Mouse (Mus musculus): ENCODE results near the gene Cnn3. TPM values are rescaled to one million over a fixed set of nuclear protein-coding genes. Genes with fewer than 3 reads are reported as not detected.

Cnn3 gene
- polyA plus RNA-seq, 1 experiment from 2014 or later = 488 TPM

DNA sequence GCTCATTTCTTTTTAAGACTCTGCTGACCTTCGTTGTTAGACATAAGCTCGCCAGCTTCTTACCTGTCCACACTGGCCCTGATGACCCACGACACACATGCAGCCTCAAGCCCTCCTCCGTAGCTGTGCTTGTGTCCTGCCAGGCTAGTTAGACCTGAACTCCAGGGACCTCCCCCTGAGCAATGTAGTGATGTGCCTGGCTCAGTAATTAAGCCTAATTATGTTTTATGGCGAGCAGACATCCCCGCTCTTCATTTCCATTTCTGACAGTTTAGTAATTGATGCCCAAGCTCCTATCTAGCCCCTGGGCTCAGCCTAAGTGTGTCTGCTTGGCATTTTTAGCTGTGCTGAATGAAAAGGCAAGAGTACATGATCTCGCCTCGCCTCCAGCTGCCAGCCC is 22.3 kb downstream of the Cnn3 start:
- H3K36me3 ChIP-seq (ENCODE audit: control insufficient read depth, insufficient read depth, low read length) = peaks cover 24% of the 10 kb centered on the region
- no peak for ATAC-seq (replicated peaks; ENCODE audit: insufficient number of reproducible peaks, low FRiP score, low TSS enrichment)

DNA sequence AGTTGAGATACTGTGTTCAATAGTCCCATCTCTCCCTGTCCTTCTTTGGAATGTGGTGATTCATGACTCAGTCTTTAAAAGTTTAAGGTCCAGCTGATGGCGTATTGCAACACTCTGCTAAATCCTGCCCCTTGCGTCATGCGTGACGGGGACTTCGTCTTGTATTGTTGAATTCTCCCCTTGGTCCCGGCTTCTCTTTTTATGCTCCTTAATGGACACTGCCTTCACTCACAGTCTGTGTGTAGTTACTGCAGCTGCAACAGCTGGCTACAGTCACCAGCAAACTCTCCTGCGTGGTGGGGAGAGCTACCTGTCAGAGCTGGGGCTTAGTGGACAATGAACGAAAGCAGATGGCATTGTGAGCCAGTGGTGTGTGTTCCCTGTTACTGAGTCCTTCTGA is 23.2 kb downstream of the Cnn3 start:
- Histone ChIP-seq H3K27me3 (ENCODE audit: control insufficient read depth, insufficient read depth, low read length) (no peaks in the 10 kb centered on the region), H3K27ac (ENCODE audit: low read depth, low read length) (no peak overlapping the region), H3K9me3 (replicated peaks; ENCODE audit: control insufficient read depth, low read length) (no peaks in the 10 kb centered on the region), H3K4me1 (ENCODE audit: control insufficient read depth, insufficient read depth, low read length) (peaks cover 21% of the 10 kb centered on the region), H3K9ac (ENCODE audit: low read depth, low read length) (no peak overlapping the region), H3K36me3 (ENCODE audit: control insufficient read depth, insufficient read depth, low read length) (peaks cover 23% of the 10 kb centered on the region), H3K4me2 (no peak overlapping the region), H3K4me3 (ENCODE audit: low read depth, low read length) (no peak overlapping the region)
- WGBS (ENCODE audit: insufficient replicate concordance) = 80% methylated on average over 8 of the region's 8 CpGs
- ATAC-seq (replicated peaks; ENCODE audit: insufficient number of reproducible peaks, low FRiP score, low TSS enrichment) = no peak

More for the DNA sequence above, 22.3 kb downstream of the Cnn3 start:
- H3K4me2 ChIP-seq = no peak overlapping the region
- no peak overlapping the region for H3K4me3 ChIP-seq (ENCODE audit: low read depth, low read length)
- no peak overlapping the region for H3K27ac ChIP-seq (ENCODE audit: low read depth, low read length)
- H3K4me1 ChIP-seq (ENCODE audit: control insufficient read depth, insufficient read depth, low read length) = peaks cover 27% of the 10 kb centered on the region
- H3K9me3 ChIP-seq (replicated peaks; ENCODE audit: control insufficient read depth, low read length) = no peaks in the 10 kb centered on the region
- H3K27me3 ChIP-seq (ENCODE audit: control insufficient read depth, insufficient read depth, low read length) = no peaks in the 10 kb centered on the region
- WGBS (ENCODE audit: insufficient replicate concordance) = 75% methylated on average over 8 of the region's 8 CpGs
- no peak overlapping the region for H3K9ac ChIP-seq (ENCODE audit: low read depth, low read length)

DNA sequence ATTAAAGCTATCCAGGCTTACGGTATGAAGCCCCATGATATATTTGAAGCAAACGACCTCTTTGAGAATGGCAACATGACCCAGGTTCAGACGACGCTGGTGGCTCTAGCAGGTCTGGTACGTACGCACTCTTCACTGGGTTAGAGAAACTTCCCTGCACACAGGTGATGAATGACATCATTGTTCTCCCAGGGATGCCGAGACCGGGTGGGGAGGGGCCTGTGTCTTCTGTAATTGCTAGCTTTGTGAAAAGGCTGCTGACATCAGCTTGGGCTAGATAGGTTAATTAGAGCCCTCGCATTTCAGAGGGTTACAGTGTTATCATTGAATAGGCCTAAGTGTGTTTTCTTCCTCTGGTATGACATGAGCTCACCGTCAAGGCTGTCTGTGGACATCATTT is 25.1 kb downstream of the Cnn3 start:
- no peak overlapping the region for H3K4me2 ChIP-seq
- WGBS (ENCODE audit: insufficient replicate concordance) = 74% methylated on average over 10 of the region's 10 CpGs
- H3K36me3 ChIP-seq (ENCODE audit: control insufficient read depth, insufficient read depth, low read length) = peaks cover 38% of the 10 kb centered on the region
- no peak overlapping the region for H3K4me3 ChIP-seq (ENCODE audit: low read depth, low read length)
- H3K27ac ChIP-seq (ENCODE audit: low read depth, low read length) = no peak overlapping the region
- H3K9ac ChIP-seq (ENCODE audit: low read depth, low read length) = no peak overlapping the region
- peaks cover 16% of the 10 kb centered on the region for H3K4me1 ChIP-seq (ENCODE audit: control insufficient read depth, insufficient read depth, low read length)
- no peak for ATAC-seq (replicated peaks; ENCODE audit: insufficient number of reproducible peaks, low FRiP score, low TSS enrichment)
- H3K27me3 ChIP-seq (ENCODE audit: control insufficient read depth, insufficient read depth, low read length) = no peaks in the 10 kb centered on the region
- no peaks in the 10 kb centered on the region for H3K9me3 ChIP-seq (replicated peaks; ENCODE audit: control insufficient read depth, low read length)

DNA sequence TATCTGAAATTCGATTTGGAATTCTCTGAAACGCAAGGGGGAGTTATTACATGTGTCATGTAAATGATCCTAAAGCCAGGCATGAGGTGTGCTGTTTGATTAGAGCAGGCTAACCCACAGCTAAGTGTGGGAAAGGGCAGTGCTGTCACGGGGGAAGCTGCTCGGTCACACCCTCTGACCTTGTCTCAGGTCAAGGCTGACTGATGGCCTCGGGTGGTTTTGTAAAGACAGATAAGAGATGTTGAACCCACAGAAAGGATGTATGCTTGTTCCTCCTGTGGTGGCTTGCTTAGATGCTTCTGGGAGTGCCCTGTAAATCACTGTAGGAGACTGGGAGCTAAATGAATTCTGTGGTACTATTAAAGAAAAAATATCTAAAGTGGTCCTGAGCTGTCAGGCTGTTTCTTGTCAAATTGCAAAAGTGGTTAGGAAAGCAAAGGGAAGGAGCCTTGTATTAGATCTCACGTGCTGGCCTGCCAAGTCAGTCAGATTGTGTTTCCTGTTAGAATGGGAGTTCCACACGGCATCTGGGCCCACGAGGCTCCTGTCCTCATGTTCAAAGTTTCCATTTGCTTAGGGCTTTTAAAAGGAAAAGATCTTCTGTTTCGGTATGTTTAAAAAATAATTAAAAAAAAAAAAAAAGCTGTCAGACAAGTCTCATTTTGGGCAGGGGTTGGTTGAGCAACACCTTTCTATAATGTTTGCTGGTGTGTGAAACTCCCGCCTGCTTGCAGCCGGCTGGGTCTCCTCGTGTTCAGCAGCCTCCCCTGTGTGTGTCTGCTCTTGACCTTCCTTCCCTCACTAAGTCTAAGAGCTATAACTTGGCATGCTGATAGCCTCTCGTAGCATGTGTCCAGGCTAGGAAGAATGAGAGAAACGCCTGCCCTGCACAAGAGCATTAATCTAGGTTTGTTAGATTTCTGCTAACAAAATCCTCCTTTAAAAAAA is 32.5 kb downstream of the Cnn3 start:
- Histone ChIP-seq H3K4me3 (ENCODE audit: low read depth, low read length) (no peak overlapping the region), H3K27me3 (ENCODE audit: control insufficient read depth, insufficient read depth, low read length) (no peaks in the 10 kb centered on the region), H3K9ac (ENCODE audit: low read depth, low read length) (no peak overlapping the region), H3K9me3 (replicated peaks; ENCODE audit: control insufficient read depth, low read length) (no peaks in the 10 kb centered on the region), H3K4me1 (ENCODE audit: control insufficient read depth, insufficient read depth, low read length) (no peaks in the 10 kb centered on the region), H3K36me3 (ENCODE audit: control insufficient read depth, insufficient read depth, low read length) (peaks cover 43% of the 10 kb centered on the region), H3K4me2 (no peak overlapping the region), H3K27ac (ENCODE audit: low read depth, low read length) (no peak overlapping the region)
- 58% methylated on average over 14 of the region's 14 CpGs for WGBS (ENCODE audit: insufficient replicate concordance)
- no peak for ATAC-seq (replicated peaks; ENCODE audit: insufficient number of reproducible peaks, low FRiP score, low TSS enrichment)

DNA sequence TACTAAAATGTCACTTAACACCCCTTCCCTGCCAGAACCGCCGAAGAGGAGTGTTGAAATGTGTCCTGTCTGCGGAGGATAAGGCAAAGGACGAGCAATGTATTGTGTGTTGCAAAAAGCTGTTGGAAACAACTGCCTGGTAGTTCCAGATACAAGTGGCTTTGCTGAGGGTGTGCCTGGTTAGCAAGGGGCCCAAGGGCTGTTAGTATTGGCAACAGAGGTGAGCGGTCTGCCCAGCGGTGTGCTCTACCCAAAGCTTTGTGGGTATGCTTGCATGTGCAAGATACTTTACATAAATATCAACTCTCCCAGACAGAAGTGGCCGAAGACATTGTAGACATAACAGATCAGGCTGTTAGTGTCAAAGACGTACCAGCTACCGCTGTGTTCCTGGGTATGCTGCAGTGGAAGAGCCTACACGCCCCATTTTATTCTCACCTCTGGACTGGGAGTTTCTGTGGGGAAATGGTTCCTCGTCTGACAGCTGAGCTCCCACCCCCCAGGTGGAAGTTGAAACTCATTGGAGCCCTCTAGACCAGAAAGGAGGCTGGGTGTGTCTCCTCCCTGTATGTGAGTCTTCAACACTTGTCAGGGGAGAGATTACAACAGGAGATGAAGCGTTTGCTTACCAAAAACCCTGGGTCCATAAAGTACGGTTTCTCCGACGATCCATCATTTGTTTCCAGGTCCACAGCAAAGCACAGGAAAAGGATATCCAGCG is 34.3 kb downstream of the Cnn3 start:
- no peaks in the 10 kb centered on the region for H3K4me1 ChIP-seq (ENCODE audit: control insufficient read depth, insufficient read depth, low read length)
- H3K4me2 ChIP-seq = no peak overlapping the region
- H3K27ac ChIP-seq (ENCODE audit: low read depth, low read length) = no peak overlapping the region
- no peaks in the 10 kb centered on the region for H3K9me3 ChIP-seq (replicated peaks; ENCODE audit: control insufficient read depth, low read length)
- WGBS (ENCODE audit: insufficient replicate concordance) = 74% methylated on average over 16 of the region's 16 CpGs
- H3K36me3 ChIP-seq (ENCODE audit: control insufficient read depth, insufficient read depth, low read length) = peaks cover 29% of the 10 kb centered on the region
- no peak overlapping the region for H3K4me3 ChIP-seq (ENCODE audit: low read depth, low read length)
- no peak overlapping the region for H3K9ac ChIP-seq (ENCODE audit: low read depth, low read length)
- ATAC-seq (replicated peaks; ENCODE audit: insufficient number of reproducible peaks, low FRiP score, low TSS enrichment) = no peak
- no peaks in the 10 kb centered on the region for H3K27me3 ChIP-seq (ENCODE audit: control insufficient read depth, insufficient read depth, low read length)

DNA sequence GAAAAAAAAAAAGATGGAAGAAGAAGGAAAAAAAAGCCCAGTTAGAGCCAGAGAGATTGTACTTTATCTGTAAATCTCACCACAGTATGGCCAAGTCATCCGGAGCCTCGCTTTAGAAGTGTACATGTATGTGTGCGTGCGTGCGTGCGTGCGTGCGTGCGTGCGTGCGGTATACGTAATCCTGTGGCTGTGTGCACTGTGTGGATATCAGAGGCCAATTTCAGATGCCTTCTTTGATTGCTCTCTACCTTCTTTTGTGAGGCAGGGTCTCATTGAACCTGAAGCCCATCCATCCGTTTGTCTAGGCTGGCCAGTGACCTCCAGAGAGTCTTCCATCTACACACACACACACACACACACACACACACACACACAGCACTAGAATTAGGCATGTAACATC is 35.2 kb downstream of the Cnn3 start:
- Histone ChIP-seq H3K9me3 (replicated peaks; ENCODE audit: control insufficient read depth, low read length) (no peaks in the 10 kb centered on the region), H3K27ac (ENCODE audit: low read depth, low read length) (no peak overlapping the region), H3K27me3 (ENCODE audit: control insufficient read depth, insufficient read depth, low read length) (no peaks in the 10 kb centered on the region), H3K4me2 (no peak overlapping the region), H3K36me3 (ENCODE audit: control insufficient read depth, insufficient read depth, low read length) (peaks cover 21% of the 10 kb centered on the region), H3K9ac (ENCODE audit: low read depth, low read length) (no peak overlapping the region), H3K4me1 (ENCODE audit: control insufficient read depth, insufficient read depth, low read length) (no peaks in the 10 kb centered on the region), H3K4me3 (ENCODE audit: low read depth, low read length) (no peak overlapping the region)
- ATAC-seq (replicated peaks; ENCODE audit: insufficient number of reproducible peaks, low FRiP score, low TSS enrichment) = no peak
- WGBS (ENCODE audit: insufficient replicate concordance) = 87% methylated on average over 13 of the region's 13 CpGs

DNA sequence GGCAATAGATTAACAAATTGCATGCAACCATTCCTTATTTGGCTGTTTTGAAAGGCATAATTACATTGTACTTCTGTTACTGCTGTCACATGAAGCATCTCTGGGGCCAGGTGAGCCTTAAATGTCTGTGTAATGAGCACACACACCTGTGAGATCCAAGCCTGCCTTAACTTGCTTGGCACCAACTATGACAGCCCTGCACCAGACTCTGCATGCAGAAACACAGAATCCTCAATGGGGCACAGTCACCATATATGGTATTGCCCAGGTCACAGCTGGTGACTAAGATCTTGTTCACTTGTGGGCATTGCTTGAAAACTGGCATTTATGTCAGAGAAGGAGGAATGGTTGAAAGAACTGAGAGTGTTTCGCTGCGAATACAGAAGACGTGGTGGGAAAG is 36.5 kb downstream of the Cnn3 start:
- Histone ChIP-seq H3K4me3 (ENCODE audit: low read depth, low read length) (no peak overlapping the region), H3K9ac (ENCODE audit: low read depth, low read length) (no peak overlapping the region), H3K27ac (ENCODE audit: low read depth, low read length) (no peak overlapping the region), H3K9me3 (replicated peaks; ENCODE audit: control insufficient read depth, low read length) (no peaks in the 10 kb centered on the region), H3K36me3 (ENCODE audit: control insufficient read depth, insufficient read depth, low read length) (peaks cover 12% of the 10 kb centered on the region), H3K4me1 (ENCODE audit: control insufficient read depth, insufficient read depth, low read length) (no peaks in the 10 kb centered on the region), H3K27me3 (ENCODE audit: control insufficient read depth, insufficient read depth, low read length) (no peaks in the 10 kb centered on the region), H3K4me2 (no peak overlapping the region)
- WGBS (ENCODE audit: insufficient replicate concordance) = 87% methylated on average over 3 of the region's 3 CpGs
- no peak for ATAC-seq (replicated peaks; ENCODE audit: insufficient number of reproducible peaks, low FRiP score, low TSS enrichment)

DNA sequence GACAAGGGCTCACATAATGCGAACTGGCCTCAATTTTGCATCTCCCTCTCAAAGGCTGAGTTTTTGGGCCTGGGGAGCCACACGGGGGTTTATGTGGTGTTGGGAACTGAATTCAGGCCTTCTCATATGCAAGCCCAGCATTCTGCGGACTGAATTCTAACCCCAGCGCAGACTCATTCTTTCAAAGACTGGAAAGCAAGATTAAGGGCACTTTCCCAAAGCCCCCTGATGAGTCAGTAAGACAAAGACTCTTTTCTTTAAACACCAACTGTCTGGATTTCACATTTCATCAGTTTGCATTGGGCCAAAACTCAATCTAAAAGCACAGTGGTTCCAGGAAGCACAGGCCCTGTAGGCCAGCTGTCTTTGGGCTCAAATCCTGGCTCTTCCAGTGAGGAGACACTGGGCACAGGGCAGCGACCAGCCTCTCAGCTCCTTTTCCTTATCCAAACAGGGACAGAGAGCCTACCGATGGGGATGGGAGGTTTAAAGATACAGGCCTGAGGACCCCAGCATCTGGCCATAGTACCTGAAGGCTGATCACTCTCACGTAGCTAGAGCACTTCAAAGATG is 38.5 kb downstream of the Cnn3 start:
- Histone ChIP-seq H3K9ac (ENCODE audit: low read depth, low read length) (no peak overlapping the region), H3K27ac (ENCODE audit: low read depth, low read length) (no peak overlapping the region), H3K4me2 (no peak overlapping the region), H3K9me3 (replicated peaks; ENCODE audit: control insufficient read depth, low read length) (no peaks in the 10 kb centered on the region), H3K4me3 (ENCODE audit: low read depth, low read length) (no peak overlapping the region), H3K36me3 (ENCODE audit: control insufficient read depth, insufficient read depth, low read length) (peaks cover 4% of the 10 kb centered on the region; the same call in 1 of the 2 replicates), H3K4me1 (ENCODE audit: control insufficient read depth, insufficient read depth, low read length) (peaks cover 6% of the 10 kb centered on the region), H3K27me3 (ENCODE audit: control insufficient read depth, insufficient read depth, low read length) (no peaks in the 10 kb centered on the region)
- 60% methylated on average over 7 of the region's 7 CpGs for WGBS (ENCODE audit: insufficient replicate concordance)
- no peak for ATAC-seq (replicated peaks; ENCODE audit: insufficient number of reproducible peaks, low FRiP score, low TSS enrichment)

All from heart, embryonic 11.5 days (tissue).